Mouse (Mus musculus) R1 (cell line): ENCODE results near the gene Nrxn1.

Experiments used
- DNase-seq: peaks from one replicate; pipeline ENCODE4 v3.0.0-alpha.2; 2018; ENCODE audit warnings: low read depth, low spot score

Gene Nrxn1

DNA sequence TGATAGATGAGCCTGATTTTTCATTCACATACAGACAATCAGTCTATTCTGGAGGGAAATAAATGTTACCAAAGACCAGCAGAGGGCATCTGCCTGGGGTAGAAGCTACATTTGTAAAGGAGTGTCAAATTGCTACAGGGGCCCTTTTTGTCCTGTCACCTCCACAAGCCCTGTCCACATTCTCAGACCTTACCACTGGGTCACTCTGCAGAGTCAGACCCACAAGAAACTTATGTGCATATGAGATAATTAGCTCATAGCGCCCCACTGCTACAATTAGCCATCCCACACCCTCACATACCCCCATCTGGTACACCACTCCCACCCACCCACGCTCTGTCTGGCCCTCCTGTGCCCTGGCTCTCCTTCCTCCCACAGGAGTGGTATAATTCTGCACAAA, 640.1 kb downstream of the Nrxn1 start:
- peak; percentile 17 for DNase-seq

DNA sequence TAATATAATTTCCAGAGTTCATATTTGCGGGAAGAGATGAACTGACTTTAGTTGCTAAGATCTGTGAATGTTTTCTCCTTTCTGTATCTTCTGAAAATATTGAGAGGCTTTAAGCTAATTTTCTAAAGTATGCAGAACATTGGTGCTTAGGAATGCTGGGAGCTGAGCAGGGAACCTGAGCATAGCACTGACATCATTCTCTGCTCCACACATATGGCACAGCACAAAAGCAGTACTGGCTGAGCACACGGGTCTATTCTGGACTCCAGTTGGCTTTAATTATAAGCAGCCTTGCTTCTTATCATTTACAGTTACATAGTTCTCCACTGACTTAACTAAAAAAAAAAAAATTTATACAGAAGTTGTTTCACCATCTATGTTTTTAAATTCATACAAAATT, 641.5 kb downstream of the Nrxn1 start:
- DNase-seq: no peak

DNA sequence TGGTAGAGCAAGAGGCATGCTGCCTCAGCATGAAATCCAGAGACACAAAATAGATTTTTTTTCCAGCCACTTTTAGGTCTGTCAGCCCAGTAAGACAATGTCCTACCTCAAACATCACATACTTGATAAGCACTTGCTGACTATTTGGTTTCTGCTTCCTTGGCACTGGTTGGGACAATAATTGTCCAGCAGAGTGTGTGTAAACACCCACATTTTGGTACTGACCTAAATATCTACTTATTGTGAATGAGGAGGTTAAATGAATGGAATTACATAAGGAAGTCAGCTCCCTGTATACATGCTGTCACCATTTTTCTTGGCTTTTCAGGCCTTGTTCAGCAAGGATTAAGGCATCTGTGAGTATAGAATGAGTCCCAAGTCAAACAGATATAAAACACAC, 649.8 kb downstream of the Nrxn1 start:
- DNase-seq: no peak

GRCm38 (mm10) chr17:90435836-90436235, 657.0 kb downstream of the Nrxn1 start:
- no peak for DNase-seq

- no peak for DNase-seq
Measured at GRCm38 (mm10) chr17:90435371-90435770, 657.5 kb downstream of the Nrxn1 start.

GRCm38 (mm10) chr17:90430211-90430610, 662.7 kb downstream of the Nrxn1 start:
- DNase-seq: no peak

DNA sequence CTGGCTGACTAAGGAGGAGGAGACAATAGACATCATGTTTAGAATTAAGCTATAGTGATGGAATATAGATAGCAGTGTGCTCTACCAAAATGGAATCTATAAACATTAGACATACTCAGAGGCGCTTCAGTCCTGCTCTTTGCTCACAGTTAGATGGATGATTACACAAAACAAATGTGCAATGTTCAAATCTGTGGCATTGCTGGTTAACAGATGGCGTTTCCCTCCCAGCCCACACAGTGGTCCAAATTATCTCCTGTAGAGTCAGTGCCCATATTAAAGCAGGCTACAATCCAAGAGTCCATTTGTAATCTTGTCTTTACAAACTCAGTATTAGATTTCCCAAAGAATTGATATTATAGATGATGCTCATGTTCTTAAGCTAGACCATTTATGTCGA, 666.9 kb downstream of the Nrxn1 start:
- DNase-seq: no peak

DNA sequence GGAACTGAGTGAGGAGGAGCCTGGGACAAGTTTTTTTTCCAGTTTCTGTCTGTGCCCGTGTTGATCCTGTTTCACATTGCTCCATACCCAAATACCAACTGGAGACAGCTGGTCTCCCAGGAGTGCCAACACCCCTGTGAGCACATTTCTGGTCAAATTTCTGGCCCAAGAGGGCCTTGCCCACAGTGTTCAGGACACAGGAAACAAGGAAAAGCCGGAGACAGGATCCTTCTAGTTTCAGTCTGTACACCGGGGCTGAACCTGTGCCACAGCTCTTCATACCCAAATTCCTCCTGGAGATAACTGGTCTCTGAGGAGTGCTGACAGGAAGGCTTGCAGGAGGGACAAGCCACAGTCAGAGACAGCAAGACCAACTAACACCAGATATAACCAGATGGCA, 670.3 kb downstream of the Nrxn1 start:
- no peak for DNase-seq

- DNase-seq: no peak
Measured at GRCm38 (mm10) chr17:90420757-90421156, 672.1 kb downstream of the Nrxn1 start.

DNA sequence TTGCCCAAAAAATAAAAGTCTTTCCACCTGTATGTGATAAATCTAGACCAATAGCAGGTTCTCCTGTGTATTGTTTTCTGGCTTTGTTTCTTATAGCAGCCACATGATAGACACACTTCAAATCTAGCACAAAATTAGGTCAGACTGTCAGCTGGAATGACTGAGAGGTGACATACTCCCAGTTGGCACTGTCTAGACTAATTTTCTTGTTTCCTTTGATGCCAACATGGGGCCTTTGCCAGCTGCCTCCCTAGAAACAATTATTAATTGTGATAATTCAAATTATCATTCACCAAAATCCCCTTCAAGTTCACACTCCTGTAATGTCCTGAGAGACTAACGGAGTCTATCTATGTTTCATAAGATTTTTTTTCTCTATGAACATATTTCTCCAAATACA, 673.3 kb downstream of the Nrxn1 start:
- no peak for DNase-seq

DNA sequence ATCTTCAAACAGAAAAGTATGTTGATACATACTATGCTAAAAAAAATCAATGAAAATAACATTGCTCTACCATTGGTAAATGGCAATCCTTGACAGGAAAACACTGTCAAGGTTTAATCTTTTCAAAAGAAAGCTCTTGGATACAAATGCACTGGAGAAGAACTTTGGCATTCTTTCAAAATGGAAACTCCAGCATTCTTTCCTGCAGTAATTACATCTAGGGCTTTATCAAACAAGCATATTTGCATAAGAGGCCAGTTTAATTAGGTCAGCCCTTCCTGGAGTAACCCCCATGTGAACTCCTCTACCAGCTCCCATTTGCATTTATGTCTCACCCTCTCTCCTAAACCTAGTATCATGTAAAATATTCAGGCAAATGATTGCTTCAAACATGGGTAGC, 696.5 kb downstream of the Nrxn1 start:
- no peak for DNase-seq

DNA sequence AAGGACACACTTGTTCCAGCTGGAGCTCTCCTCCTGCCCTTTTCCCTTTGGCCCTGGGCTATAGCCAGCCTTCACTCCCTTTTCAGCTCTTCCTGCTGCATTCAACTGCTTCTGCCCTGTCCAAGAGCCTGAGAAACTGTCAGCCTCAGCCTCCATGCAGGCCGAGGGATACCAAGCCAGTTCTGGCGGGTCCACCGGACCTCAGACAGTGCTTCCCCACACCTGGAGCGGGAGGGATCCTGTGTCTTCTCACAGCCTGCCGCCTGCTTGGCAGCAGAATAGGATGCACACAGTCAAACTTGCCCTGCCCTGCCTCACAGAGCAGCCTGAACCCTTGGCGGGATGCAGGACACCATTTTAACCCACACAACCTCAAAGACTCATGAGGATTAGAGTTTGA, 698.3 kb downstream of the Nrxn1 start:
- peak; percentile 15 for DNase-seq

DNA sequence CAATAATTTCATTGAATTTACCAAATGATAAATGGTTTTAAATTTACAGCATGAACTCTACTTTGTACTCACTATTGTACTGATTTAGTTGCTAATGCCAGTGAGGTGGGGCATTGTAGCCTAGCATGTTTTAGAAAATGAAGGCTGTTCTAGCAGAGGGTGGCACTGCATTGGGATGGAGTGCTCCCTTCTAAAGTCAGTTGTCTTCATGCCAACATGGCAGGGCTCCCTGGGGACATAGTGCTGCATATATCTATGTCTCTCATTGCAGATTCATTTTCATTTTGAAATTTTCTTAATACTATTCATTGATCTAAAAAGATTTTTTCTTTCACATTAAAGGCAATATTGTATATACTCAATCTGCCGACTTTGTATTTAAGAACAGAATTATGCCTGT, 700.1 kb downstream of the Nrxn1 start:
- no peak for DNase-seq

GRCm38 (mm10) chr17:90390316-90391212, 702.3 kb downstream of the Nrxn1 start:
- DNase-seq: peak; percentile 95

DNA sequence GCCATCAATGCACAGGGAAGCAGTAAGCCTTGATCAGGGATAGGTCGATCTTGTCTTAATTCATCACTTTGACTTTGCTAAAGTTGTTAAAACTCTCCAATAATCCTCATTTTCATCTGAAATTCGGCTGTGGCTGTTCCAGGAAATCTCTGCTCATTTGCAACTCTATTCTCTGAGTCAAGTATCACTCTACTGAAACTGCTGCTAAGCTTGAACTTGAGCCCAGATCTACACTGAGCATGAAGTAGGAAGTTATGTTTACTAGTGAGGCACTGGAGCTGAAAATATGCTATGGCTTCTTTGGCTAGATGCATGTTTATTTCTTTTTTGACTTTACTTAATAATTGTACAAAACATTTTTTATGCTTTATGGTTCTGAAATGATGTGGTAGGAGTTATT, 708.0 kb downstream of the Nrxn1 start:
- no peak for DNase-seq

- no peak for DNase-seq
Measured at GRCm38 (mm10) chr17:90382496-90383443, 710.1 kb downstream of the Nrxn1 start.

DNA sequence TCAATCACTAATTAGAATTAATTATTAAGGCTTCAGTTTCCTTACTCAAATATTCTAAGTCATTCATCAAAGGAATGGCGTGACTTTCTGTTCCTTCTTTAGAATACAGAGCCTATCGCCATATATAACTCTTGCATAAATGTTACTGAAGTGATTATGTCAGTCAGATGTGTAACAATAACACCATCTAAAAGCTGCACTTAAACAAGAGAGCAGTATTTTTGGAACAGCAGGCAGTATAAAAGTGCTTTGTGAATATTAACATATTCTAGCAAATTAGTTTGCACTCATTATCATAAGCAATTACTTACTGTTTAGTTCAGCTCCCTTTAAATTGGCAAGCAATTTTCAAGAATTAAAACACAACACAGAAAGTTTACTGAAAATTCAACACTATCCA, 716.3 kb downstream of the Nrxn1 start:
- no peak for DNase-seq

- DNase-seq: no peak
Measured at GRCm38 (mm10) chr17:90362169-90362568, 730.7 kb downstream of the Nrxn1 start.

- DNase-seq: no peak
Measured at GRCm38 (mm10) chr17:90349385-90350095, 743.3 kb downstream of the Nrxn1 start.

DNA sequence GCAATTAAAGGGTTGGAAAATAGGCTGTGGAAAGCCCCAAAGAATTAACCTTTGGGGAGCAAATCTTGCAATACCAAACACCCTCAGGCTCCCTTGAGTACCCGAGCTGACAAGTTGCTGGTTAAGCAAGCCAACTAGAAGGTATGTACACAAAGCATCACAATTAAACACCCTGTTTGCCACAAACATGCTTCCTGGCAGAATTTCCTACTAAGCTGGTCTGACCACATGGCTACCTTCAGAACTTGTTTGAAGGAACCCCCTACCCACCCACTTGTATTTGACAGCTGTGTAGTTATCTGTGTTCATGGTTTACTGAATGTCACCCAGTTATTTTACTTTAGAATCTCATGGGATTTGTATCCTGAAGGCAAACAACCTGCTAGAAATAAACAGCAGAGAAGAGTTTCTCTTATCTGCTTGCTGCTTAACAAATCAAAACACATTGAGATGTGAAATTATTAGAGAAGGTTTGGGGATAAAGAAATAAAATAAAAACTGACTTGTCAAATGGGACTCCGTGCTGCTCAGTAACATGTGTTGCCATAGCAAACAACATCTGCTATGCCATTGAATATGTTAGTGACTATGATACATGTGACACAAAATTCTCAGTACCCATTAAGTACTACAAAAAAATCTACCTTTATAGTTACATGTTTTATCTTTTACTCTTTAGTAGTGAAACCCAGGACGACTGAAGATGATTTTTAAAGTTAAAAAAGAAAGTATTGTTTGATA, 746.0 kb downstream of the Nrxn1 start:
- DNase-seq: no peak

DNA sequence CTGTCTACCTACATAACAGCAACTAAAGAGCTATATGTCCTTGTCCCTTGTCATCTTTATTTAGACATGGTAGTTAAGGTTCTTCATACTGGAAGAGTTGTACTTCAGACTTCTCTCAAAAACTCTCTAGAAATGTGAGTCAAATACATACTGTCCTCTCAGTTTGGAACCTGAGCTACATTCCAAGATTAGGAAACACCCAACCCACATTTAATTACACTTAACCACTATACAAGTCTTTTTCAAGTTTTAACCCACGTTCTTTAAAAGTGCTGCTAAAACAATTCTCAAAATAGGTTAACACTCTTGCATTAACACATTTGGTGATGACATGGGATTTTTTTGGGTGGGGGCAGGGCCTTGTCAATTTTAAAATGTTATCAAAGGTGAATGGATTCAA, 759.4 kb downstream of the Nrxn1 start:
- no peak for DNase-seq
